Mouse (Mus musculus): ENCODE measurements around the gene Capn12. TPM values are rescaled to one million over a fixed set of nuclear protein-coding genes. Genes with fewer than 3 reads are reported as not detected.

The Capn12 gene
- polyA plus RNA-seq (2016; fragmentation: Nextera tagmentation; extraction: Ambion mirVana): 0.24 and 0.57 TPM in 2 replicates

DNA sequence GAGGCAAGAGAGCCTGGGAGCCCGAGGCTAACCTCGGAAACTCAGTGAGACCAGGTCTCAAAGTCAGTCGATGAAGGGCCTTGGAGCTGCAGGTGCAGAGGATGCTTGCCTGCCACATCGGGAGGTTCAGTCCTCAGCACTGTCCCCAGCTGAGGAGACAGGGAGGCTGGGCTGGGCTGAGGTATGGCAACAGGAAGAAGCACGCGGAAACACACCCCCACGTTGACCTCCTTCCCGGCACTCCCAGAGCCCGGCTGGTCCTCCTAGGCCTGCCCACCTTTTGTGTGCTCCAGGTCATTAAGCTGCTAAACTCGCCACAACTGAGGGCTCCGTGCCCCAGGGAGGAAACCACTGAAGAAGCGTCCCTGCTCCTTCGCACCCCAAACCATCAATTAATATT is at the start of gene Capn12:
Gene Capn12 (plus strand): TSS at position 224 of the 400 bp plus-strand sequence.
- no peak within 1 kb of the TSS for H3K27ac ChIP-seq
- 39% methylated on average over 13 of the region's 13 CpGs for WGBS
- no peaks in the 10 kb centered on the region for H3K9me3 ChIP-seq
- no peak within 1 kb of the TSS for H3K9ac ChIP-seq
- H3K4me2 ChIP-seq: no peak within 1 kb of the TSS
- 0 out of 2 replicates have a peak, but pooled peaks cover 4% of the 10 kb centered on the region for H3K4me1 ChIP-seq
- no peak within 1 kb of the TSS for H3K4me3 ChIP-seq (replicated peaks)
- ATAC-seq (ENCODE audit: low FRiP score): no peak
- H3K36me3 ChIP-seq (replicated peaks): no peaks in the 10 kb centered on the region
- H3K27me3 ChIP-seq: peaks cover 2% of the 10 kb centered on the region; the same call in 1 of the 2 replicates

DNA sequence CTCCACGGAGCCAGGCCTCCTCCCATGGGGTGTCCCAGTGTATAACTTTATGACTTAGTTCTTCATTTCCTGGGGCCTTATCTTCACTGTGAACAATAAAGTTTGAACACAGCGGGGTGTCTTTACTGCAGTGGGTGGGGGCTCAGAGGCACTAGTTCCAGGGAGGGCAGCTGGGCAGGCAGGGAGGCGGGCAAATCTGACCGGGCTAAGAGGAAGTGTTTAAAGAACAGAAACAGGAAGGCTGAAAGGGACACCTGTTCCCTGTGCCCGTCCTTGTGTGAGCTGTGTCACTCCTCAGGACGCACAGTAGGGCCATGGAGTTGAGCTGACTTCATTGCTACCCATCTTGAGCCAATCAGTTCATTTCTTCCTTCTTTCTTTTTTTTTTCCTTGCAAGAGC is 49.1 kb upstream of the Capn12 start:
- Histone ChIP-seq H3K4me2 (no peak overlapping the region), H3K9me3 (no peaks in the 10 kb centered on the region), H3K36me3 (replicated peaks) (peaks cover 26% of the 10 kb centered on the region), H3K9ac (no peak overlapping the region), H3K27me3 (no peaks in the 10 kb centered on the region), H3K4me1 (no peaks in the 10 kb centered on the region), H3K27ac (no peak overlapping the region), H3K4me3 (replicated peaks) (no peak overlapping the region)
- ATAC-seq (ENCODE audit: low FRiP score): no peak
- 83% methylated on average over 6 of the region's 6 CpGs for WGBS

DNA sequence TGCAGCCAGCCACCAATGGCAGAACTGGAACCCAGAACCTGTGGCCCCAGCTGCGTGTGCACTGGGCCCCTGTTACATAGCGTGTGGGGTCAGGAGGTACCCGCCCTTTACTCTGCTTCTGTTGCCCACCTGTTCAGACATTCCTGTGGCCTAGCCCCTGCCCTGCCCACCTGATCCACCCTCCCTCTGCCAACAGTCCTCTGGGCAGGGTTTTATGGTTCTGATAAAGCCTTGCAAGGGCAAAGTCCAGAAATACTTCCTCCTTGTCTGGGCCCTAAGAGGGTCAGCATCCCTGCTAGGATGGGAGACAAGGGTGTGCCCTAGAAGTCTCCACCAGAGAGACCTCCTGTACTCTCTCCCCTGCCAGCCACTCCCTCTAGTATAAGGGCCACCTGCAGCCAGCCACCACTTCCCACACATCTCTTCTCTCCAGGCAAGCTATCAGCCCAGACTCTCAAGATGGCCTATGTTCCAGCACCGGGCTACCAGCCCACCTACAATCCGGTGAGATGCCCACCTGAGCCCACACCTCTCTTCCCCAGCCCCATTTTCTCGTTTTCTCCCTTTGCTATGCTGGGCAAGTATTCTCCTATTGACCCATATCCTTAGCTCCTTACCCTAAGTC is 47.4 kb upstream of the Capn12 start, which contains the start of gene Lgals4:
Gene Lgals4 (plus strand): TSS at position 132 of the 625 bp plus-strand sequence.
- Histone ChIP-seq H3K4me3 (replicated peaks) (no peak within 1 kb of the TSS), H3K4me2 (no peak within 1 kb of the TSS), H3K27me3 (no peaks in the 10 kb centered on the region), H3K9ac (no peak within 1 kb of the TSS), H3K27ac (no peak within 1 kb of the TSS), H3K4me1 (no peaks in the 10 kb centered on the region), H3K36me3 (replicated peaks) (peaks cover 26% of the 10 kb centered on the region), H3K9me3 (no peaks in the 10 kb centered on the region)
- 85% methylated on average over 6 of the region's 6 CpGs for WGBS
- no peak for ATAC-seq (ENCODE audit: low FRiP score)

DNA sequence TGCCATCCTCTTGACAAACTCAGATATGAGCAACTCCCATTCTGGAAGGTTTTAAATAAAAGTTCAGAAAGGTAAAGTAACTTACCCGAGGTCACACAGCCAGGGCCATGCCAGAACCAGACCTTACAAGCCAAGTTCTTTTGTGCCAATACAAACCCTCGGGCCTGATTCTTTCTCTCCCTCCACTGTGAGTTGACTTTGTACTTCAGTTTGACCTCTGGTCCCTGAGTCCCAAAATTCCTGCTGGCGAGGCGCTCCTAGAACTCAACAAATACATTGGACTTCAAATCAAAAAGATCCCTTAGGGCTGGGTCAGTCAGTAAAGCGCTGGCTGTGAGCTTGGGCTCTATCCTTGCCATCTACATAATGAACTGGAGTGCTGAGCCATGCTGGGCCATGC is 44.3 kb upstream of the Capn12 start:
- 84% methylated on average over 5 of the region's 5 CpGs for WGBS
- Histone ChIP-seq H3K36me3 (replicated peaks) (peaks cover 2% of the 10 kb centered on the region; the same call in 1 of the 2 replicates), H3K27me3 (no peaks in the 10 kb centered on the region), H3K4me1 (no peaks in the 10 kb centered on the region), H3K4me3 (replicated peaks) (no peak overlapping the region), H3K4me2 (no peak overlapping the region), H3K9me3 (no peaks in the 10 kb centered on the region), H3K9ac (no peak overlapping the region), H3K27ac (no peak overlapping the region)
- no peak for ATAC-seq (ENCODE audit: low FRiP score)

DNA sequence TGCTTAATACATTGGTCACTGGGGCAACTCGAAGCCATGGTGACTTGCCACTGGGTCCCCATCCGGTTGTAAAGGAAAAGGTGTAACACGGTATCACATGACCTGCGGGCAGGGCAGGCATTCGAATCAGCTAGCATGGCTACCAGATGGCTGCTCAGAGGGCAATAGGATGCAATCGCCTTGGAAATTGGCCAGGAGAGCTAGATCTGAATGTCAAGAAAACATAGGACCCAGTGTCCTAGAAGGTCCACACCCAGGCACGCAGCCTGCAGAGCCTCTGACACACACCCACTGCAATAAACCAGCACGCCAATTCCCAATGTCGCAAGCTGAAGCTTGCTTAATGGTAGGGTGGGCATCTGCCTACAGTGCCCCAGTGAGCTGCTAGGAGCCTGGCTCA is 42.9 kb upstream of the Capn12 start:
- 89% methylated on average over 9 of the region's 9 CpGs for WGBS
- Histone ChIP-seq H3K9ac (no peak overlapping the region), H3K4me3 (replicated peaks) (no peak overlapping the region), H3K4me1 (no peaks in the 10 kb centered on the region), H3K9me3 (no peaks in the 10 kb centered on the region), H3K27ac (no peak overlapping the region), H3K27me3 (no peaks in the 10 kb centered on the region), H3K36me3 (replicated peaks) (no peaks in the 10 kb centered on the region), H3K4me2 (no peak overlapping the region)
- ATAC-seq (ENCODE audit: low FRiP score): no peak

DNA sequence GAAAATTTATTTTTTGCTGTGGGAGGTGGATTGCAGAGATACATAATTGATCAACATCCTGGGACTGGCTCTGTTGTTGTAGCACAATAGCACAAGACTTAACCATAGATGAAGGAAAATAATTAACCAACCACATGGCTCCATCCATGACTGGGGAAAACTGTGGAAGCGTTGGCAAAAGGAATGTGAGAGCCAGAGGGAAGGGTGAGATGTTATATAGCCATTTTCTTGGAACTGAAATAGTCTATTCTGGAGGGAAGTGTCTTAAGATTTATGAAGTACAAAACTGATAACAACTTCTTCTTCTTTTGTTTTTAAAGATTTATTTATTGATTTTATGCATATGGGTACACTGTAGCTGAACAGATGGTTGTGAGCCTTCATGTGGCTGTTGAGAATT is 33.9 kb upstream of the Capn12 start:
- no peaks in the 10 kb centered on the region for H3K36me3 ChIP-seq (replicated peaks)
- no peaks in the 10 kb centered on the region for H3K4me1 ChIP-seq
- H3K9ac ChIP-seq: no peak overlapping the region
- no peak for ATAC-seq (ENCODE audit: low FRiP score)
- no peak overlapping the region for H3K4me2 ChIP-seq
- WGBS: 88% methylated on average over 1 of the region's 1 CpGs
- no peak overlapping the region for H3K4me3 ChIP-seq (replicated peaks)
- no peak overlapping the region for H3K27ac ChIP-seq
- H3K27me3 ChIP-seq: no peaks in the 10 kb centered on the region
- H3K9me3 ChIP-seq: 0 out of 2 replicates have a peak, but pooled peaks cover 3% of the 10 kb centered on the region

DNA sequence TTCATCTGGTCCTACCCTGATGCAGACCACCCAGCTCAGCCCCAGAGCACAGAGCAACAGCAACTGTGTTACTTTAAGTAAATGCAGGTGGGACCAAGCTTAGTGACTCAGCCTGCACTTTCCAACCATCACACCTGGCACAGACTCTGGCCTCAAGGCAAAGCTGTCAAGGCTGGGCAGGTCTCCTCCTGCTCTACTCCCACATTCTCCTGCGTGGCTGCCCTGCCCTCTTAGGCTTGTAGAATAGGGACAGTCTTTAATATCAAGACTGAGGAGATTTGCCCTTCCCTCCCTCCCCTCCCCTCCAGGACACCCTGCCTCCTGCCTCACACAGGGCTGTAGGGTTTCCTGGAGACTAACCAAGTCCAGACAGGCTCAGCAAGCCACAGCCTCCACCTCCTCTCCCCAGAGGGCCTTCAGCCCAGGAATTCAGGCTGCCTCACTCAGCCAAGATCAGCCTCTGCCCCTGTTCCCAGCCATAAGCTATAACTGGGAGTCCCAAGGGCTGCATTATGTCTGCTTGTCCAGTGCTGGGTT is 31.5 kb upstream of the Capn12 start:
- Histone ChIP-seq H3K27ac (no peak overlapping the region), H3K36me3 (replicated peaks) (no peaks in the 10 kb centered on the region), H3K4me3 (replicated peaks) (no peak overlapping the region), H3K9ac (no peak overlapping the region), H3K4me2 (no peak overlapping the region), H3K27me3 (no peaks in the 10 kb centered on the region), H3K9me3 (0 out of 2 replicates have a peak, but pooled peaks cover 3% of the 10 kb centered on the region), H3K4me1 (no peaks in the 10 kb centered on the region)
- no peak for ATAC-seq (ENCODE audit: low FRiP score)
- WGBS: 63% methylated on average over 1 of the region's 1 CpGs

DNA sequence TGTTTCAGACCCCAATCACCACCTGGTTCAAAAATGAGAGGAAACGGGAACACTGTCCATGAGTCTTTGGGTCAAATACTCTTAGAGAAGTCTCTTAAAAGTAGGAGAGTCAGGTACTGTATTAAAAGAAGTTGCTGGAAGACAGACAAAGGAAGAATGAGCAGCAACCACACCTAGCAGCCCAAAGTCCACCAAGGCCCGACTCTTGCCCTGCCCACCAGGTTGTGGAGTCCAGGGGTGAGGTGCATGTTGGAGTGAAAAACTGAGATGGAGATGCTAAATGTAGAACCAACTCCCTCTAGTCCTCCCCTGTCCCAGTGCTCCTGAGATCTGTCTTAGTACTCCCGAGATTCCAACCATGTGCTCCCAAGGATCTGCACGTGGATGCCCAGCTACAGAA is 30.6 kb upstream of the Capn12 start:
- 86% methylated on average over 4 of the region's 4 CpGs for WGBS

DNA sequence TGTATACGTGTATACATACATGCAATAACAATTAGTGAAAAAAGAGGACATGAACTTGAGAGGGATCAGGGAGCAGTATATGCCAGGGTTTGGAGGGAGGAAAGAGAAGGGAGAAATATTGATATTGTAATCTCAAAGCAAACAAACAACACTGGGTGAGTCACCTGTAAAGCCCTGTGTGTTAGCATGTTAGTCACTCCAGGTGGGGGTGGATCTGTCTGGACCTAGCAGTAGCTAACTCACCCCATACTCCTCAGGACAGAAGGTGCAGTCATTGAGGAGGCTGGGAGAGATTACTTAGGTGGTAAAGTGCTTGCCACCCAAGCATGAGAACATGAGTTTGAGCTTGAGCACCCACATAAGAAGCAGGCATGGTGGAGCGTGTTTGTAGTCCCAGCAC is 21.3 kb upstream of the Capn12 start:
- Histone ChIP-seq H3K4me3 (replicated peaks) (no peak overlapping the region), H3K27me3 (no peaks in the 10 kb centered on the region), H3K27ac (no peak overlapping the region), H3K9me3 (0 out of 2 replicates have a peak, but pooled peaks cover 5% of the 10 kb centered on the region), H3K9ac (no peak overlapping the region), H3K4me1 (peaks cover 8% of the 10 kb centered on the region), H3K4me2 (no peak overlapping the region), H3K36me3 (replicated peaks) (no peaks in the 10 kb centered on the region)
- no peak for ATAC-seq (ENCODE audit: low FRiP score)
- WGBS: 86% methylated on average over 2 of the region's 2 CpGs

More for the DNA sequence above, 30.6 kb upstream of the Capn12 start:
- H3K9me3 ChIP-seq: 0 out of 2 replicates have a peak, but pooled peaks cover 3% of the 10 kb centered on the region
- no peak overlapping the region for H3K9ac ChIP-seq
- ATAC-seq (ENCODE audit: low FRiP score): no peak
- no peaks in the 10 kb centered on the region for H3K27me3 ChIP-seq
- H3K4me2 ChIP-seq: no peak overlapping the region
- H3K36me3 ChIP-seq (replicated peaks): no peaks in the 10 kb centered on the region
- H3K27ac ChIP-seq: no peak overlapping the region
- H3K4me1 ChIP-seq: no peaks in the 10 kb centered on the region
- H3K4me3 ChIP-seq (replicated peaks): no peak overlapping the region

DNA sequence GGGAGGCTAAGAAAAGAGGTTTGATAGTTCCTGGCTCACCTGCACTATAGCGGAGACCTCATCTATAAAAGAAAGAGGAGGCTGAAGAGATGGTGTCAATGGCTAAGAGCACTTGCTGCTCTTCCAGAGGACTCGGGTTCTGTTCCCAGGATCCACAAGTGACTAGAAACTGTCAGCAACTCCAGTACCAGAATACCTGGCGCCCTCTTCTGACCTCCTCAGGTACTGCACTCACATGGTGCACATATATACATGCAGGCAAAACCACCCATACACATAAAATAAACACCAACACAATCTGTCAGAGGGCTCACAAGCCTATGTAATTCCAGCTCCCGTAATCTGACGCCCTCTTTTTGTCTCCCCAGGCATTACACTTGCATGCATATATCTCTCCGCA is 20.3 kb upstream of the Capn12 start:
- Histone ChIP-seq H3K4me2 (no peak overlapping the region), H3K27me3 (no peaks in the 10 kb centered on the region), H3K4me1 (peaks cover 8% of the 10 kb centered on the region), H3K36me3 (replicated peaks) (no peaks in the 10 kb centered on the region), H3K9me3 (0 out of 2 replicates have a peak, but pooled peaks cover 5% of the 10 kb centered on the region), H3K9ac (no peak overlapping the region), H3K4me3 (replicated peaks) (no peak overlapping the region), H3K27ac (no peak overlapping the region)
- 89% methylated on average over 6 of the region's 6 CpGs for WGBS
- ATAC-seq (ENCODE audit: low FRiP score): no peak

DNA sequence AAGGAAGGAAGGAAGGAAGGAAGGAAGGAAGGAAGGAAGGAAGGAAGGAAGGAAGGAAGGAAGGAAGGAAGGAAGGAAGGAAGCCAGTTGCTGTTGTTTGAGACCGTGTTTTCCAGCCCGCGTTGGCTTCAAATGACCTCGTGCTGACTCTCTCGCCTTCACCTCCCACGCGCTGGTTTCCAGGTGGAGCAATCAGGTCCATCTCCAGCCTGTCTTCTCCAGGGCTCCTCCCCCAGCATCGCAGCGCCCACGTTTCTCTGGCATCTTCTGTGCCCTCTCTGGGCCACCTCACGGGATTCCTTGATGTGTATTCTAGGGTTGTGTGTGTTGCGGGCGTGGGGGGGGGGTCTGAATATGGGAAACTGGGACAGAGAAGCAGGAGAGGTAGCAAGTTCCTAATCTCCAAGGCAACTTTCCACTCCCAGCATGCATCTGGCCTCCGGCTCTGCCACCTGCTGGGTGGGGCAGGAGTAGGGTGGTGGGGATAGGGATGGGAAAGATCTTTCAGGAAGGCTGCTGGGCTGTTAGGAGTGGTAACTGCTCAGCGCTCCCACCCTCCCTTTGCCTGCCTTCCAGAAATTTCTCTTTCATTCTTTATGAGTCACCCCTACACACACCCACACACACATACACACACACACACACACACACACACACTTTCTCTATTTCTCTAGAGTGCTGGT is 18.3 kb upstream of the Capn12 start:
- 84% methylated on average over 14 of the region's 15 CpGs for WGBS
- no peak for ATAC-seq (ENCODE audit: low FRiP score)
- 0 out of 2 replicates have a peak, but pooled peaks cover 5% of the 10 kb centered on the region for H3K9me3 ChIP-seq
- no peak overlapping the region for H3K4me3 ChIP-seq (replicated peaks)
- H3K36me3 ChIP-seq (replicated peaks): no peaks in the 10 kb centered on the region
- no peak overlapping the region for H3K4me2 ChIP-seq
- H3K27me3 ChIP-seq: no peaks in the 10 kb centered on the region
- no peak overlapping the region for H3K9ac ChIP-seq
- H3K27ac ChIP-seq: no peak overlapping the region
- H3K4me1 ChIP-seq: peaks cover 11% of the 10 kb centered on the region

DNA sequence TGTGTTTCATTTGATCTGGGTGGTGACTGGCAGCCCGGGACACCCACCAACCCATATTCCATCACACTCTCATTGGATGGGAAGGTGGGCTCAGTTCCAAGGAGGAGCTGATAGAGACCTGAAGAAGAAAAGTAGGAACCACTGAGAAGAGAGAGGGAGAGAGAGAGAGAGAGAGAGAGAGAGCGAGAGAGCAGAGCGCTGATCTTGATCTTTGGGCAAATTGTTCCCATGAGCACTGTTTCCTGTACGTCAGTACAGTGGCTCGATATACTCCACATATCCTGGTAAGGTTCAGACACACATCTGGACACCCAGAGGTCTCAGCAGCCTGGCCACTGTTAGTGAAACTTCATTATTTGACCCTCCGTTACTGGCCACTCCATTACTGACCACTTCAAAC is 17.7 kb upstream of the Capn12 start, which contains the start of gene Lgals7:
Gene Lgals7 (plus strand): TSS at position 314 of the 400 bp plus-strand sequence.
- H3K4me3 ChIP-seq (replicated peaks): no peak within 1 kb of the TSS
- WGBS: 89% methylated on average over 6 of the region's 6 CpGs
- no peak for ATAC-seq (ENCODE audit: low FRiP score)
- no peak within 1 kb of the TSS for H3K9ac ChIP-seq
- H3K27ac ChIP-seq: no peak within 1 kb of the TSS
- H3K4me2 ChIP-seq: peak within 1 kb of the TSS; percentile 6; the same call in 1 of the 2 replicates
- peaks cover 11% of the 10 kb centered on the region for H3K4me1 ChIP-seq
- H3K9me3 ChIP-seq: 0 out of 2 replicates have a peak, but pooled peaks cover 5% of the 10 kb centered on the region
- H3K27me3 ChIP-seq: no peaks in the 10 kb centered on the region
- H3K36me3 ChIP-seq (replicated peaks): no peaks in the 10 kb centered on the region
